Mouse (Mus musculus): ENCODE measurements around the gene Gtf2ird1.
"Not testable (repeated sequence)": the region's sequence is repeated elsewhere in the genome, so short reads cannot be mapped to it uniquely, and the experiment has no call there.

Gene Gtf2ird1

GRCm38 (mm10) chr5:134456503-134456962 is at the start of gene Gtf2ird1:
TSS of gene Gtf2ird1 (minus strand) at chr5:134456716.
- peak; percentile 52 to 62 for DNase-seq (ENCODE audit: low spot score in 2 of 2)

GRCm38 (mm10) chr5:134505810-134506292 is 49.3 kb upstream of the Gtf2ird1 start:
- no peak for DNase-seq (ENCODE audit: low spot score in 2 of 2)

- DNase-seq (ENCODE audit: low spot score in 2 of 2): no peak
These were observed 46.1 kb upstream of the Gtf2ird1 start for GRCm38 (mm10) chr5:134502591-134502990.

GRCm38 (mm10) chr5:134501453-134501852 is 44.9 kb upstream of the Gtf2ird1 start:
- no peak for DNase-seq (ENCODE audit: low spot score in 2 of 2)

- no peak for DNase-seq (ENCODE audit: low spot score in 2 of 2)
These were observed 44.2 kb upstream of the Gtf2ird1 start for GRCm38 (mm10) chr5:134500681-134501080.

- DNase-seq (ENCODE audit: low spot score in 2 of 2): peak; percentile 56 to 60
These were observed 43.5 kb upstream of the Gtf2ird1 start for GRCm38 (mm10) chr5:134500062-134500461.

GRCm38 (mm10) chr5:134497026-134497425 is 40.5 kb upstream of the Gtf2ird1 start:
- DNase-seq (ENCODE audit: low spot score in 2 of 2): no peak

- DNase-seq (ENCODE audit: low spot score in 2 of 2): no peak
These were observed 39.3 kb upstream of the Gtf2ird1 start for GRCm38 (mm10) chr5:134495796-134496195.

GRCm38 (mm10) chr5:134494142-134494541 is 37.6 kb upstream of the Gtf2ird1 start:
- DNase-seq (ENCODE audit: low spot score in 2 of 2): peak; percentile 92 to 93

GRCm38 (mm10) chr5:134492956-134493355 is 36.4 kb upstream of the Gtf2ird1 start:
- DNase-seq (ENCODE audit: low spot score in 2 of 2): no peak

- peak; percentile 73 to 78 for DNase-seq (ENCODE audit: low spot score in 2 of 2)
These were observed 35.3 kb upstream of the Gtf2ird1 start for GRCm38 (mm10) chr5:134491712-134492417.

- no peak for DNase-seq (ENCODE audit: low spot score in 2 of 2)
These were observed 34.7 kb upstream of the Gtf2ird1 start for GRCm38 (mm10) chr5:134491206-134491605.

GRCm38 (mm10) chr5:134490465-134490864 is 33.9 kb upstream of the Gtf2ird1 start:
- no peak for DNase-seq (ENCODE audit: low spot score in 2 of 2)

- DNase-seq (ENCODE audit: low spot score in 2 of 2): no peak
These were observed 33.1 kb upstream of the Gtf2ird1 start for GRCm38 (mm10) chr5:134489583-134489982.

GRCm38 (mm10) chr5:134488596-134488995 is 32.1 kb upstream of the Gtf2ird1 start:
- no peak for DNase-seq (ENCODE audit: low spot score in 2 of 2)

- no peak for DNase-seq (ENCODE audit: low spot score in 2 of 2)
These were observed 31.5 kb upstream of the Gtf2ird1 start for GRCm38 (mm10) chr5:134488042-134488441.

GRCm38 (mm10) chr5:134485900-134486665 is 29.6 kb upstream of the Gtf2ird1 start:
- DNase-seq (ENCODE audit: low spot score in 2 of 2): peak; percentile 58 to 62

- DNase-seq (ENCODE audit: low spot score in 2 of 2): no peak
These were observed 28.7 kb upstream of the Gtf2ird1 start for GRCm38 (mm10) chr5:134485183-134485730.

- DNase-seq (ENCODE audit: low spot score in 2 of 2): no peak
These were observed 26.8 kb upstream of the Gtf2ird1 start for GRCm38 (mm10) chr5:134483291-134483690.

- DNase-seq (ENCODE audit: low spot score in 2 of 2): no peak
These were observed 25.8 kb upstream of the Gtf2ird1 start for GRCm38 (mm10) chr5:134482331-134482730.

- not testable (repeated sequence) for DNase-seq (ENCODE audit: low spot score in 2 of 2)
These were observed 22.4 kb upstream of the Gtf2ird1 start for GRCm38 (mm10) chr5:134478886-134479285.

GRCm38 (mm10) chr5:134475686-134476085 is 19.2 kb upstream of the Gtf2ird1 start:
- DNase-seq (ENCODE audit: low spot score in 2 of 2): not testable (repeated sequence)
